In genomic region chr4:137918559-137918958, GRCm38 (mm10) we compare ENCODE assay signal across 12 mouse cellular contexts. TPM values are rescaled to one million over a fixed set of nuclear protein-coding genes. Genes with fewer than 3 reads are reported as not detected.
DNase-seq lines count a peak whose midpoint lies in the region; ATAC-seq lines count a peak whose summit lies in the region.
"Had no signal": no experiment of that assay in that cellular context is flagged by ENCODE, and none has a peak within 500 bp of the region (broad histone marks: within the 10 kb centered on the region; RNA-seq: fewer than 3 reads in every experiment).

No protein-coding gene starts in this region.

- 0 out of 2 replicates have a peak overlapping the region, but pooled peaks have one; percentile 19 for H3K9ac ChIP-seq in hindbrain, embryonic 13.5 days
- H3K9ac ChIP-seq in hindbrain, embryonic 16.5 days (ENCODE audit: low read depth, low read length), result no peak overlapping the region
- H3K9ac ChIP-seq in intestine, embryonic 15.5 days, result no peak overlapping the region
- H3K9ac ChIP-seq: liver, embryonic 12.5 days had no signal

- 63% methylated on average over 9 of the region's 9 CpGs for WGBS in hindbrain, embryonic 13.5 days
- WGBS in hindbrain, embryonic 16.5 days, result 47% methylated on average over 9 of the region's 9 CpGs
- 54% methylated on average over 9 of the region's 9 CpGs for WGBS in intestine, embryonic 15.5 days

- ATAC-seq in hindbrain, embryonic 13.5 days (ENCODE audit: low FRiP score), result no peak
- ATAC-seq in hindbrain, embryonic 16.5 days, result no peak
- no peak for ATAC-seq in intestine, embryonic 15.5 days
- ATAC-seq in monocyte, adult 5-6 weeks (replicated peaks; ENCODE audit: insufficient number of reproducible peaks, low FRiP score, low TSS enrichment, poor library complexity, severe bottlenecking), result no peak
- ATAC-seq: liver, embryonic 12.5 days had no signal

- no peak overlapping the region for H3K4me2 ChIP-seq in hindbrain, embryonic 13.5 days
- no peak overlapping the region for H3K4me2 ChIP-seq in hindbrain, embryonic 16.5 days (ENCODE audit: low read length)
- H3K4me2 ChIP-seq in intestine, embryonic 15.5 days (replicated peaks), result no peak overlapping the region
- H3K4me2 ChIP-seq: liver, embryonic 12.5 days had no signal

- H3K9me3 ChIP-seq in hindbrain, embryonic 13.5 days, result no peaks in the 10 kb centered on the region
- H3K9me3 ChIP-seq in hindbrain, embryonic 16.5 days (ENCODE audit: control insufficient read depth, low read length), result no peaks in the 10 kb centered on the region
- H3K9me3 ChIP-seq in intestine, embryonic 15.5 days, result no peaks in the 10 kb centered on the region
- H3K9me3 ChIP-seq: liver, embryonic 12.5 days had no signal

- peaks cover 55% of the 10 kb centered on the region for H3K4me1 ChIP-seq in hindbrain, embryonic 13.5 days (replicated peaks)
- peaks cover 27% of the 10 kb centered on the region for H3K4me1 ChIP-seq in hindbrain, embryonic 16.5 days (ENCODE audit: control insufficient read depth, insufficient read depth, low read depth, low read length)
- H3K4me1 ChIP-seq in intestine, embryonic 15.5 days (replicated peaks), result peaks cover 56% of the 10 kb centered on the region

- peaks cover 8% of the 10 kb centered on the region; the same call in 1 of the 2 replicates for H3K27me3 ChIP-seq in hindbrain, embryonic 13.5 days
- no peaks in the 10 kb centered on the region for H3K27me3 ChIP-seq in hindbrain, embryonic 16.5 days (replicated peaks; ENCODE audit: control insufficient read depth, insufficient read depth, low read length)
- no peaks in the 10 kb centered on the region for H3K27me3 ChIP-seq in intestine, embryonic 15.5 days (replicated peaks)

- no peaks in the 10 kb centered on the region for H3K36me3 ChIP-seq in hindbrain, embryonic 13.5 days
- no peaks in the 10 kb centered on the region for H3K36me3 ChIP-seq in hindbrain, embryonic 16.5 days (ENCODE audit: control insufficient read depth, insufficient read depth, low read length)
- H3K36me3 ChIP-seq in intestine, embryonic 15.5 days, result peaks cover 7% of the 10 kb centered on the region; the same call in 1 of the 2 replicates

- H3K4me3 ChIP-seq in hindbrain, embryonic 13.5 days, result no peak overlapping the region
- H3K4me3 ChIP-seq in hindbrain, embryonic 16.5 days (ENCODE audit: low read length), result no peak overlapping the region
- H3K4me3 ChIP-seq in intestine, embryonic 15.5 days (replicated peaks), result no peak overlapping the region
- H3K4me3 ChIP-seq: liver, embryonic 12.5 days had no signal

- DNase-seq in cerebellum, adult 9-11 months, result peak; percentile 67
- no peak for DNase-seq in cerebellum, adult 11 months
- peak; percentile 73 for DNase-seq in brain, adult 2 months (ENCODE audit: low read depth, low spot score)
- DNase-seq in yolk sac, embryonic 10.5 days (ENCODE audit: low spot score), result no peak
- DNase-seq: adrenal gland, postnatal 36 days; heart, adult 18-20 months; right cerebral cortex, adult 18-20 months had no signal

- peak overlapping the region; percentile 41 for H3K27ac ChIP-seq in hindbrain, embryonic 13.5 days
- no peak overlapping the region for H3K27ac ChIP-seq in hindbrain, embryonic 16.5 days (ENCODE audit: low read depth, low read length)
- peak overlapping the region; percentile 90; the same call in 1 of the 2 replicates for H3K27ac ChIP-seq in intestine, embryonic 15.5 days

RNA-seq across cellular contexts. Expression of gene Ece1, which starts 56.5 kb away (rescaled TPM):
- polyA plus RNA-seq in hindbrain, embryonic 13.5 days (2015; fragmentation: Nextera tagmentation; extraction: Ambion mirVana), result 20.2 and 22.8 TPM in 2 replicates
- polyA plus RNA-seq in hindbrain, embryonic 16.5 days (2015; fragmentation: Nextera tagmentation; extraction: Ambion mirVana), result 18.5 and 29.8 TPM in 2 replicates
- 56.0 and 60.1 TPM in 2 replicates for polyA plus RNA-seq in intestine, embryonic 15.5 days (2015; fragmentation: Nextera tagmentation; extraction: Ambion mirVana)
- 7.1 to 11.7 TPM (median 9.6 TPM) in 3 replicates for total RNA-seq in monocyte, adult 5-6 weeks (2017)

Comparison
In these comparisons a context has a peak if more than half of its experiments do, and no peak if none do; other contexts are left out.
1. DNase-seq: peak in cerebellum, adult 9-11 months (single experiment) and brain, adult 2 months (single experiment); none in cerebellum, adult 11 months (single experiment) and yolk sac, embryonic 10.5 days (single experiment).